Comparison of ENCODE assay signal across 8 mouse cellular contexts in the genomic region with DNA sequence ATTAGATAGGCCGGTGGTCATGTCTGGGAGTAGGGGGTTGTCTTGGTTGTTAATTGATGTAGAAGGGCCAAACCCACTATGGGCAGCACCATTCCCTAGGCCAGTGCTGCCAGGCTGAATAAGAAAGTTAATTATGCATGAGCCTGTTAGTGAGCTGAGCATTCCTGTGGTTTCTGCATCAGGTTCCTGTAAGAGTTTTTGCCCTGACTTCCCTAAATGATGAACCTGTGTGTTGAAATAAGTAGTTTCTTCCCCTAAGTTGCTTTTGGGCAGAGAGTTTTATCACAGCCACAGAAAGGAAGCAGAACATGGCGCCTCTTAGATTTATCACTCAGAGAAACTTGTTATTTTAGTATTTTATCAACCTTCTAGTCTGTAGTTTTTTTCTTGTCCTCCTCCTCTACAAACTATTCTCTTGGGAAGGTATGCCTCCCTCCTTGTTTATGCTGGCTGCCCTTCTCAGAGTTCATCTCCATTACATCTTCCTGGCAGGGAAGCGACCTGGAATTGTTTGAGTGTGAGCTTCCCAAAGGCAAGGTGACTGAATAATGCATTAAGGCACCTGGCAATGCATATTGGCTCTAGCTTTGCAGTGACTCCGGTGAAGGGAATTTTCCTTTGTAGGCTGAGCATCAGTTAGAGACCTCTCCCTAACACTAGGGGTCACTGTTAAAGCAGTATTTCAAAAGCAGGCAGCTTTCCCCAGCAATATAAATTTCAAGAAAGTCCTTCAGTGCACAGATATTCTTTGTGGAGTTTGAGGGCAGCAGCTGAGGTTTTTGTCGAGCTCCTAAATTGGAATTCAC. TPM values are rescaled to one million over a fixed set of nuclear protein-coding genes. Genes with fewer than 3 reads are reported as not detected.
A peak's percentile ranks its signal among the peaks of the same experiment; 100 is the strongest.
DNase-seq lines count a peak whose midpoint lies in the region; ATAC-seq and TF ChIP-seq lines count a peak whose summit lies in the region.

No protein-coding gene starts in this region.

- TF ChIP-seq EP300 in lung, postnatal 0 days (IDR thresholded peaks at IDR 0.05): no peak

- peak; percentile 77 for TF ChIP-seq CTCF in lung, postnatal 0 days (IDR thresholded peaks at IDR 0.05)

- H3K9me3 ChIP-seq in lung, postnatal 0 days (ENCODE audit: low read length): no peaks in the 10 kb centered on the region

- H3K36me3 ChIP-seq in lung, postnatal 0 days (ENCODE audit: insufficient read depth, low read length): no peaks in the 10 kb centered on the region

- H3K27me3 ChIP-seq in lung, postnatal 0 days (replicated peaks; ENCODE audit: insufficient read depth, low read length): no peaks in the 10 kb centered on the region

- H3K27ac ChIP-seq in lung, postnatal 0 days (ENCODE audit: low read length): no peak overlapping the region

- no peaks in the 10 kb centered on the region for H3K4me1 ChIP-seq in lung, postnatal 0 days (ENCODE audit: insufficient read depth, low read depth, low read length)

- H3K9ac ChIP-seq in lung, postnatal 0 days (replicated peaks; ENCODE audit: low read depth): no peak overlapping the region

- H3K4me3 ChIP-seq in lung, postnatal 0 days (ENCODE audit: low read depth, low read length): no peak overlapping the region

- intact Hi-C loops in left cerebral cortex, postnatal 36 days (cut with DNase I): loop anchor here (10.0 kb wide), 2 partner anchors 230 to 270 kb away; no protein-coding TSS in a partner anchor

- no peak overlapping the region for H3K4me2 ChIP-seq in lung, postnatal 0 days (replicated peaks; ENCODE audit: low read depth, low read length)

- peak; percentile 38 for DNase-seq in adrenal gland, adult 2 months
- DNase-seq in adrenal gland, adult 8-10 months: no peak
- peak; percentile 5 to 8 for DNase-seq in left cerebral cortex, adult 18-20 months (ENCODE audit: low spot score in 2 of 2)
- DNase-seq in left cerebral cortex, postnatal 36 days (ENCODE audit: low spot score in 2 of 2): no peak
- peak; percentile 28 for DNase-seq in T-cell, adult 2 months (ENCODE audit: low spot score)
- DNase-seq in frontal cortex, postnatal 36 days (ENCODE audit: low spot score in 2 of 2): peak; percentile 8 to 43
- DNase-seq in lung, postnatal 0 days (ENCODE audit: low spot score): peak; percentile 90
- DNase-seq in urinary bladder, adult 2 months (ENCODE audit: low spot score): no peak

- 25% methylated on average over 5 of the region's 5 CpGs for WGBS in lung, postnatal 0 days

- peak; percentile 47; the same call in 1 of the 2 replicates for ATAC-seq in lung, postnatal 0 days

RNA-seq across cellular contexts. Expression of a gene that starts 21.9 kb away (rescaled TPM):
- total RNA-seq in adrenal gland, adult 2 months (2021): not detected
- not detected in 2 replicates for polyA plus RNA-seq in adrenal gland, adult 2 months (2012; rRNA removed)
- under 1 TPM in 2 of 4 experiments, not detected in 2; 0.06 to 0.18 TPM for total RNA-seq in adrenal gland, adult 8-10 months (2022)
- total RNA-seq in left cerebral cortex, adult 18-20 months (2021): under 1 TPM in 1 of 2 experiments, not detected in 1; 0.09 TPM
- under 1 TPM in 1 of 2 experiments, not detected in 1; 0.10 TPM for total RNA-seq in left cerebral cortex, postnatal 36 days (2021)
- polyA plus RNA-seq in lung, postnatal 0 days (2015; fragmentation: Nextera tagmentation; extraction: Ambion mirVana): 0.04 and 0.05 TPM in 2 replicates
- 0.26 and 0.32 TPM in 2 replicates for polyA plus RNA-seq in urinary bladder, adult 2 months (2012; rRNA removed)

RNA-seq across cellular contexts. Expression of a gene that starts 32.8 kb away (rescaled TPM):
- 10 to 100 TPM; 50.7 to 52.1 TPM for total RNA-seq in adrenal gland, adult 2 months (2021)
- 4.3 and 6.3 TPM in 2 replicates for polyA plus RNA-seq in adrenal gland, adult 2 months (2012; rRNA removed)
- total RNA-seq in adrenal gland, adult 8-10 months (2022): 10 to 100 TPM; 47.6 to 58.3 (median 54.6) TPM
- 10 to 100 TPM; 18.2 to 20.1 TPM for total RNA-seq in left cerebral cortex, adult 18-20 months (2021)
- total RNA-seq in left cerebral cortex, postnatal 36 days (2021): 10 to 100 TPM; 16.7 to 17.4 TPM
- 60.8 and 64.0 TPM in 2 replicates for polyA plus RNA-seq in lung, postnatal 0 days (2015; fragmentation: Nextera tagmentation; extraction: Ambion mirVana)
- 48.8 and 49.5 TPM in 2 replicates for polyA plus RNA-seq in urinary bladder, adult 2 months (2012; rRNA removed)

RNA-seq across cellular contexts. Expression of a gene that starts 50.7 kb away (rescaled TPM):
- total RNA-seq in adrenal gland, adult 2 months (2021): 1 to 10 TPM; 3.8 to 3.9 TPM
- polyA plus RNA-seq in adrenal gland, adult 2 months (2012; rRNA removed): 0.96 and 1.1 TPM in 2 replicates
- 1 to 10 TPM; 2.2 to 3.8 (median 2.9) TPM for total RNA-seq in adrenal gland, adult 8-10 months (2022)
- under 1 TPM; 0.28 to 0.37 TPM for total RNA-seq in left cerebral cortex, adult 18-20 months (2021)
- under 1 TPM; 0.20 to 0.32 TPM for total RNA-seq in left cerebral cortex, postnatal 36 days (2021)
- 4.6 and 6.3 TPM in 2 replicates for polyA plus RNA-seq in lung, postnatal 0 days (2015; fragmentation: Nextera tagmentation; extraction: Ambion mirVana)
- polyA plus RNA-seq in urinary bladder, adult 2 months (2012; rRNA removed): 37.8 and 40.6 TPM in 2 replicates

Comparison
In these comparisons a context has a peak if more than half of its experiments do, and no peak if none do; other contexts are left out.
1. DNase-seq: peak in adrenal gland, adult 2 months (single experiment), left cerebral cortex, adult 18-20 months (2 of 2), T-cell, adult 2 months (single experiment), frontal cortex, postnatal 36 days (2 of 2) and lung, postnatal 0 days (single experiment); none in adrenal gland, adult 8-10 months (single experiment), left cerebral cortex, postnatal 36 days (0 of 2) and urinary bladder, adult 2 months (single experiment).